Mouse (Mus musculus) heart, postnatal 0 days (tissue): Measurements from ENCODE around the gene Spata2.

ENCODE experiments used
- CTCF ChIP-seq: IDR thresholded peaks from 2 replicates; pipeline ENCODE4 v1.5.1; 2016; ENCODE audit warnings: antibody characterized with exemption, control low read depth, low read depth
- EP300 ChIP-seq: IDR thresholded peaks from 2 replicates; pipeline ENCODE4 v1.6.1; 2016; ENCODE audit warnings: antibody characterized with exemption, low read depth

GRCm38 (mm10) chr2:167436371-167436770 is 56.3 kb downstream of the Spata2 start:
- TF ChIP-seq CTCF = no peak
- TF ChIP-seq EP300 = no peak
